Mouse (Mus musculus) embryonic facial prominence, embryonic 14.5 days (tissue): ENCODE results near the gene Fam72a. TPM values are rescaled to one million over a fixed set of nuclear protein-coding genes. Genes with fewer than 3 reads are reported as not detected.

Source experiments
- ATAC-seq: fragments of 200-750 bp; cut with Nextera tagmentation; 2 replicates; pipeline ENCODE4 v1.8.0; 2017; ENCODE audit warnings: low read depth, moderate number of reproducible peaks, moderate TSS enrichment
- DNase-seq: peaks from one replicate; pipeline ENCODE4 v3.0.0-alpha.2; 2015; ENCODE audit warnings: low spot score
- H3K27ac ChIP-seq: fragments of 300-500 bp; sonication (generic); replicated peaks from 2 replicates; pipeline ENCODE4 v1.5.1; 2014; ENCODE audit warnings: low read depth, mild to moderate bottlenecking, low read length, moderate library complexity
- H3K27me3 ChIP-seq: fragments of 300-500 bp; sonication (generic); replicated peaks from 2 replicates; pipeline ENCODE4 v1.6.1; 2014; ENCODE audit warnings: low read length; ENCODE audit not compliant: control insufficient read depth, insufficient read depth
- H3K36me3 ChIP-seq: fragments of 300-500 bp; sonication (generic); 2 replicates; pipeline ENCODE4 v1.6.1; 2014; ENCODE audit warnings: low read length, mixed read lengths; ENCODE audit not compliant: control insufficient read depth, insufficient read depth
- H3K4me1 ChIP-seq: fragments of 300-500 bp; sonication (generic); 2 replicates; pipeline ENCODE4 v1.6.1; 2014; ENCODE audit warnings: antibody characterized with exemption, low read length; ENCODE audit not compliant: control insufficient read depth, insufficient read depth
- H3K4me2 ChIP-seq: fragments of 300-500 bp; sonication (generic); 2 replicates; pipeline ENCODE4 v1.6.1; 2014; ENCODE audit warnings: low read depth, mild to moderate bottlenecking, low read length, moderate library complexity, mixed read lengths
- H3K4me3 ChIP-seq: fragments of 300-500 bp; sonication (generic); 2 replicates; pipeline ENCODE4 v1.5.1; 2014; ENCODE audit warnings: low read depth, mild to moderate bottlenecking, low read length
- H3K9ac ChIP-seq: fragments of 300-500 bp; sonication (generic); 2 replicates; pipeline ENCODE4 v1.6.1; 2014; ENCODE audit warnings: low read depth, mild to moderate bottlenecking, low read length, moderate library complexity, mixed read lengths
- H3K9me3 ChIP-seq: fragments of 300-500 bp; sonication (generic); 2 replicates; pipeline ENCODE4 v1.6.1; 2016; ENCODE audit warnings: low read length; ENCODE audit not compliant: control insufficient read depth
- WGBS: fragments of 180-500 bp; shearing (Covaris S2); extraction: QIAGEN DNeasy Blood & Tissue Kit; methylation state at CpG from one replicate; pipeline ENCODE4 v1.1.7; 2014; 5-methylcytosine and 5-hydroxymethylcytosine counted together
- polyA plus RNA-seq: library from polyadenylated mRNA; unstranded; fragments of >200 nt; fragmentation: Nextera tagmentation; extraction: Ambion mirVana; gene quantifications from 2 replicates; pipeline ENCODE4 v1.2.1, GENCODE M21; 2014

The Fam72a gene
- polyA plus RNA-seq, 1 experiment from 2014 or later, result 2.5 TPM

GRCm38 (mm10) chr1:131541431-131541830 lies 13.7 kb downstream of the Fam72a start:
- ATAC-seq, result no peak
- no peak overlapping the region for H3K4me2 ChIP-seq
- no peaks in the 10 kb centered on the region for H3K36me3 ChIP-seq

GRCm38 (mm10) chr1:131541903-131542302 lies 14.2 kb downstream of the Fam72a start:
- ATAC-seq (no peak), DNase-seq (peak; percentile 56)
- Histone ChIP-seq H3K27me3 (no peaks in the 10 kb centered on the region), H3K4me3 (no peak overlapping the region), H3K36me3 (no peaks in the 10 kb centered on the region), H3K27ac (peak overlapping the region; percentile 72), H3K9ac (no peak overlapping the region), H3K4me2 (no peak overlapping the region), H3K4me1 (peaks cover 12% of the 10 kb centered on the region), H3K9me3 (no peaks in the 10 kb centered on the region)
- WGBS, result 39% methylated on average over 5 of the region's 5 CpGs

More at GRCm38 (mm10) chr1:131541431-131541830, 13.7 kb downstream of the Fam72a start:
- H3K9me3 ChIP-seq, result no peaks in the 10 kb centered on the region
- H3K4me3 ChIP-seq, result no peak overlapping the region
- 21% methylated on average over 3 of the region's 3 CpGs for WGBS
- H3K27ac ChIP-seq, result peak overlapping the region; percentile 45
- no peak overlapping the region for H3K9ac ChIP-seq
- peaks cover 12% of the 10 kb centered on the region for H3K4me1 ChIP-seq
- no peaks in the 10 kb centered on the region for H3K27me3 ChIP-seq
- no peak for DNase-seq

GRCm38 (mm10) chr1:131543886-131544565 lies 16.3 kb downstream of the Fam72a start:
- Histone ChIP-seq H3K36me3 (no peaks in the 10 kb centered on the region), H3K4me1 (peaks cover 22% of the 10 kb centered on the region), H3K9ac (no peak overlapping the region), H3K9me3 (no peaks in the 10 kb centered on the region), H3K4me2 (no peak overlapping the region), H3K27me3 (no peaks in the 10 kb centered on the region), H3K27ac (no peak overlapping the region), H3K4me3 (no peak overlapping the region)
- ATAC-seq (no peak), DNase-seq (no peak)
- WGBS, result 74% methylated on average over 7 of the region's 7 CpGs

- no peak overlapping the region for H3K4me3 ChIP-seq
- no peak overlapping the region for H3K27ac ChIP-seq
- no peaks in the 10 kb centered on the region for H3K36me3 ChIP-seq
- H3K9me3 ChIP-seq, result no peaks in the 10 kb centered on the region
- no peak overlapping the region for H3K4me2 ChIP-seq
- H3K27me3 ChIP-seq, result no peaks in the 10 kb centered on the region
- DNase-seq, result no peak
- no peak for ATAC-seq
- WGBS, result 75% methylated on average over 13 of the region's 13 CpGs
- no peak overlapping the region for H3K9ac ChIP-seq
- H3K4me1 ChIP-seq, result peaks cover 17% of the 10 kb centered on the region
Observed at GRCm38 (mm10) chr1:131546798-131547690, 19.3 kb downstream of the Fam72a start.

GRCm38 (mm10) chr1:131548494-131549365 lies 21.0 kb downstream of the Fam72a start:
- DNase-seq (peak; percentile 77), ATAC-seq (peak; percentile 80)

GRCm38 (mm10) chr1:131551956-131552355 lies 24.3 kb downstream of the Fam72a start:
- ATAC-seq (no peak), DNase-seq (no peak)
- Histone ChIP-seq H3K36me3 (no peaks in the 10 kb centered on the region), H3K4me1 (peaks cover 16% of the 10 kb centered on the region), H3K4me3 (no peak overlapping the region), H3K27ac (no peak overlapping the region), H3K9ac (no peak overlapping the region), H3K9me3 (no peaks in the 10 kb centered on the region), H3K27me3 (no peaks in the 10 kb centered on the region), H3K4me2 (no peak overlapping the region)
- WGBS, result 84% methylated on average over 2 of the region's 2 CpGs

More at GRCm38 (mm10) chr1:131548494-131549365, 21.0 kb downstream of the Fam72a start:
- Histone ChIP-seq H3K4me1 (peaks cover 11% of the 10 kb centered on the region), H3K4me3 (no peak overlapping the region), H3K36me3 (no peaks in the 10 kb centered on the region), H3K9me3 (no peaks in the 10 kb centered on the region), H3K9ac (no peak overlapping the region), H3K4me2 (peak overlapping the region; percentile 15; the same call in 1 of the 2 replicates), H3K27me3 (no peaks in the 10 kb centered on the region), H3K27ac (peak overlapping the region; percentile 70)
- 11% methylated on average over 8 of the region's 8 CpGs for WGBS

GRCm38 (mm10) chr1:131553428-131553827 lies 25.7 kb downstream of the Fam72a start:
- ATAC-seq, result no peak
- Histone ChIP-seq H3K27ac (no peak overlapping the region), H3K4me3 (no peak overlapping the region), H3K36me3 (no peaks in the 10 kb centered on the region), H3K9me3 (no peaks in the 10 kb centered on the region), H3K9ac (no peak overlapping the region), H3K27me3 (no peaks in the 10 kb centered on the region), H3K4me1 (peaks cover 12% of the 10 kb centered on the region), H3K4me2 (no peak overlapping the region)
- no peak for DNase-seq
